Mouse (Mus musculus) spleen, adult 10 weeks (tissue): ENCODE measurements around the gene Dtd2. TPM values are rescaled to one million over a fixed set of nuclear protein-coding genes. Genes with fewer than 3 reads are reported as not detected.

Experiments used
- polyA plus RNA-seq: library from polyadenylated mRNA; stranded (reverse); fragments of 350-450 nt; fragmentation: Illumina TruSeq; extraction: RNeasy Lipid Tissue Mini Kit (QIAGEN cat#74804); gene quantifications from one replicate; pipeline ENCODE4 v1.2.3, GENCODE M21; 2015; ENCODE audit warnings: low replicate concordance; ENCODE audit not compliant: insufficient read depth

Dtd2 gene
- polyA plus RNA-seq = 6.9 TPM

DNA sequence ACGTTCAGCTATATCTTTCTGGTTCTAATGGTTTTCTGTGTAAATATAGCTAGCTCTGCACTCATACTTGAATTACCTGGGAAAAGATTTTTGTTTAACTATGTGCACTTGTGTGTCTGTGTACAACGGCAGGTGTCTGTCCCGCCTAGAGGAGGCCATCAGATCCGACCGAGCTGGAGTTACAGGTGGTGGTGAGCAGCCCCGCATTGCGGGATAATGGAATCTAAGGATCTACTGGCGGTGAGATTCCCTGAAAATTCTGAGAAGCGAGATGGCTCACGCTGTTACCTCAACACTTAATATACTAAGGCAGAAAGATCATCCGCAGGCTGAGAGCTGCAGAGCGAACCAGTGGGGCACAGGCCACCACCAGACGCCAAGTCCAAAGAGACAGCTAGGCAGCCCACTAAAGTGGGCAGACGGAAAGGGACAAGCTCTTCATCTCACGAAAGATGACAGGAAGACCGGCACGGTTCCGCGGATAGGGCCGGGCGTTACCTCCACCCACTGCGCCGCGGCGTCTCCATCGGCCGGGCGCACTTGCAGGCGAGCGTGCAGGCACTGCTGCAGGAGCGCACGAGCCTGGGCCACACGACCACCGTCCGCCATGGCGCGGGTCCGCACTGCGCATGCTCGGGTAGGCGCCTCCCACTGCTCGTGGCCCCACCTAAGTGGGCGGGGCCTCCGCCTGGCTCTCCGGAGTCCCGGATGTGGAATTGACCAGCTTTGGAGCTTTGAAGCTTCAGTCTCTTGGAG is at the start of gene Dtd2:
Gene Dtd2, minus strand, starts transcription at position 625 of the 756 bp plus-strand sequence.

DNA sequence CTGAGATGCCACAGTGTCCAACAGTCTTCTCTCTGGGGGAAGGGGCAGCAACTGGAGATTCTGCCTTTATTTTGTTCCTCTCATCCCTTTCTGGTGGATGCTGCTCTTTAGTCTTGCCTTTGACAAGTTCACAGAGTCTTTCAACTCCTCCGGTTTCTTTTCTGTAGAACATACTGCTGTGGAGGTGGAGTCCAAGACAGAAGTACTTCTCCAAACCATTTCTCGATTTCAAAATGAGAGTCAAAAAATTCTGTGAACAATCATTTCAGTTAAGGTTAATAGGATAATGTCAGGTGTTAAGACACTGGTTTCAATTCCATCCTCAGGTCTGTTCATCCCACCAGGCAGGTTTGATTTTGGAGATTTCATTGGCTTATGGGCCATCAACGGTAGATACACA is 21.7 kb upstream of the Dtd2 start, which contains the start of gene Gpr33:
Gene Gpr33, minus strand, starts transcription at position 101 of the 400 bp plus-strand sequence.

DNA sequence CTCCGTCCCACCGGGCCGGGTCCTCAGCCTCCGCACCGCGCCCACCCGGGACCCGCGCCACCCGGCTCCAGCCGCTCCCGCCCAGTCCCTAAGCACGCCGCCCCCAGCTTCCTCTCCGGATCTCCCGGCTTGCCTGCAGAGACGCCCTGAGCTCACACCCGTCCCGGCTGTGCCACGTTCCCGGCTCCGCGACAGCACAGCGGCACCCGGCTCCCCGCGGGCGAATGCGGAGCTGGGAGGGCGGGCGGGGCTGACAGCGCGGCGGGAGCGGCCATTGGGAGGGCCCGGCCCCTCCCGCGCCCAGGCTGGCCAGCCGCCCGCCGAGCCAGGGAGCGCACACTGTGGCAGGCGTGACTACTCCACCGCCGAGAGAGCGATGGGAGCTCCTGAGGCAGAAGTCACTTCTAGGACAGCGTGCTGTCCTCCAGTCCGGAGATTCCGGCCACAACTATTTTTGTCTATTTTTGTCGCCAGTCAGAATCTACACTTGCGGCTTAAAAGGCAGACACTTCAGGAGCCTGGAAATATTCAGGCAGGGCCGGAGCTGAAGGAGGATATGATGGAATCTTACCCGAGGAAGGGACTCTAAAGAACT is 35.1 kb downstream of the Dtd2 start, which contains the start of gene Heatr5a:
Gene Heatr5a, minus strand, starts transcription at position 252 of the 595 bp plus-strand sequence.

Other genes with a start within 250 kb of the Dtd2 start
- gene Hectd1, start 177.0 kb downstream of the Dtd2 start, polyA plus RNA-seq = 82.2 TPM
- 15.0 TPM for gene Heatr5a, start 35.2 kb downstream of the Dtd2 start, polyA plus RNA-seq
- gene Gpr33, start 21.6 kb upstream of the Dtd2 start, polyA plus RNA-seq = 2.0 TPM
- gene Nubpl, start 91.2 kb upstream of the Dtd2 start, polyA plus RNA-seq = 5.5 TPM